Mouse (Mus musculus) kidney, postnatal 0 days (tissue): ENCODE data around the gene Moap1. TPM values are rescaled to one million over a fixed set of nuclear protein-coding genes. Genes with fewer than 3 reads are reported as not detected.

Source experiments
- ATAC-seq: fragments of 200-750 bp; cut with Nextera tagmentation; replicated peaks from 2 replicates; pipeline ENCODE4 v1.8.0; 2017; ENCODE audit warnings: low read depth, moderate number of reproducible peaks, moderate TSS enrichment, moderate library complexity; ENCODE audit not compliant: low FRiP score
- DNase-seq: peaks from one replicate; pipeline ENCODE4 v3.0.0-alpha.2; 2016; ENCODE audit warnings: low spot score
- H3K27ac ChIP-seq: fragments of 300-500 bp; sonication (generic); 2 replicates; pipeline ENCODE4 v1.5.1; 2014; ENCODE audit warnings: mild to moderate bottlenecking
- H3K27me3 ChIP-seq: fragments of 300-500 bp; sonication (generic); 2 replicates; pipeline ENCODE4 v1.6.1; 2014; ENCODE audit warnings: low read length, mixed read lengths; ENCODE audit not compliant: insufficient read depth
- H3K36me3 ChIP-seq: fragments of 300-500 bp; sonication (generic); 2 replicates; pipeline ENCODE4 v1.6.1; 2014; ENCODE audit warnings: low read length, mixed read lengths; ENCODE audit not compliant: insufficient read depth
- H3K4me1 ChIP-seq: fragments of 300-500 bp; sonication (generic); replicated peaks from 2 replicates; pipeline ENCODE4 v1.6.1; 2014; ENCODE audit warnings: antibody characterized with exemption, low read length, mixed read lengths; ENCODE audit not compliant: insufficient read depth
- H3K4me2 ChIP-seq: fragments of 300-500 bp; sonication (generic); 2 replicates; pipeline ENCODE4 v1.6.1; 2014; ENCODE audit warnings: mild to moderate bottlenecking, low read length, moderate library complexity, mixed read lengths
- H3K4me3 ChIP-seq: fragments of 300-500 bp; sonication (generic); replicated peaks from 2 replicates; pipeline ENCODE4 v1.5.1; 2014; ENCODE audit warnings: low read depth, low read length
- H3K9ac ChIP-seq: fragments of 300-500 bp; sonication (generic); 2 replicates; pipeline ENCODE4 v1.6.1; 2014; ENCODE audit warnings: low read depth, low read length
- H3K9me3 ChIP-seq: fragments of 300-500 bp; sonication (generic); replicated peaks from 2 replicates; pipeline ENCODE4 v1.6.1; 2016; ENCODE audit warnings: low read length, inconsistent platforms, mixed read lengths
- CTCF ChIP-seq: IDR thresholded peaks from 2 replicates; pipeline ENCODE4 v1.5.1; 2016; ENCODE audit warnings: antibody characterized with exemption, low read depth, mild to moderate bottlenecking, moderate library complexity
- WGBS: fragments of 180-500 bp; shearing (Covaris S2); extraction: QIAGEN DNeasy Blood & Tissue Kit; methylation state at CpG from one replicate; pipeline ENCODE4 v1.1.7; 2014; 5-methylcytosine and 5-hydroxymethylcytosine counted together
- polyA plus RNA-seq: library from polyadenylated mRNA; unstranded; fragments of >200 nt; fragmentation: Nextera tagmentation; extraction: Ambion mirVana; gene quantifications from 2 replicates; pipeline ENCODE4 v1.2.1, GENCODE M21; 2015

Moap1 gene
- polyA plus RNA-seq, 1 experiment from 2014 or later, result 13.8 TPM

GRCm38 (mm10) chr12:102709896-102710295, 33.6 kb downstream of the Moap1 start:
- no peak overlapping the region for H3K4me2 ChIP-seq
- no peaks in the 10 kb centered on the region for H3K9me3 ChIP-seq
- no peaks in the 10 kb centered on the region for H3K4me1 ChIP-seq
- H3K36me3 ChIP-seq, result no peaks in the 10 kb centered on the region
- H3K4me3 ChIP-seq, result no peak overlapping the region
- no peak for ATAC-seq
- H3K27me3 ChIP-seq, result no peaks in the 10 kb centered on the region
- WGBS, result 83% methylated on average over 5 of the region's 5 CpGs
- TF ChIP-seq CTCF, result no peak
- no peak overlapping the region for H3K9ac ChIP-seq
- no peak for DNase-seq
- H3K27ac ChIP-seq, result no peak overlapping the region

DNA sequence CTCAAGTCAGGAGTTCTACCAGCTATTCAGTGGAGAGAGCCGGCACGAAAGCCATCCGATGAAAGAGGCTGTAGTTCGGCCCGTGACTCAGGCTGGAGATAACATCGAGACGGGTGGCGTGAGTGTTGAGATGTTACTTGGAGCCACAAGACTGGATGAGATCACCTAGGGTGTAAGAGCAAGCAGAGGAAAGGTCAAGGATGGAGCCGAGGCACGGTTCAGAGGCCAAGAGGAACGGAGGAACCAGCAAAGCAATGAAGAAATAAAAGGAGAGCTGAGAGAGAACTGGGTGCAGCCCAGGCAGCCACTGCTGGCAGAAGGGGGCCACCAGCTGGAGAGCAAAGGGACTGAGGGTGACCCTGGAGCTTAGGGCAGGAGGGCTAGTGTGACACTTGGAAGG, 35.2 kb downstream of the Moap1 start:
- H3K9me3 ChIP-seq, result no peaks in the 10 kb centered on the region
- H3K9ac ChIP-seq, result no peak overlapping the region
- no peaks in the 10 kb centered on the region for H3K36me3 ChIP-seq
- no peak overlapping the region for H3K27ac ChIP-seq
- H3K4me1 ChIP-seq, result peaks cover 6% of the 10 kb centered on the region
- WGBS, result 53% methylated on average over 11 of the region's 11 CpGs
- no peak overlapping the region for H3K4me3 ChIP-seq
- 0 out of 2 replicates have a peak overlapping the region, but pooled peaks have one; percentile 3 for H3K4me2 ChIP-seq
- no peaks in the 10 kb centered on the region for H3K27me3 ChIP-seq
- ATAC-seq (no peak; the same call in 1 of the 2 replicates), DNase-seq (peak; percentile 61)
- peak; percentile 61 for TF ChIP-seq CTCF

GRCm38 (mm10) chr12:102706833-102707463, 36.5 kb downstream of the Moap1 start:
- no peaks in the 10 kb centered on the region for H3K36me3 ChIP-seq
- no peak overlapping the region for H3K9ac ChIP-seq
- no peak overlapping the region for H3K27ac ChIP-seq
- DNase-seq, result no peak
- no peak overlapping the region for H3K4me3 ChIP-seq
- TF ChIP-seq CTCF, result no peak
- no peak for ATAC-seq
- no peaks in the 10 kb centered on the region for H3K27me3 ChIP-seq
- WGBS, result 80% methylated on average over 10 of the region's 10 CpGs
- H3K4me2 ChIP-seq, result no peak overlapping the region
- no peaks in the 10 kb centered on the region for H3K9me3 ChIP-seq
- H3K4me1 ChIP-seq, result peaks cover 13% of the 10 kb centered on the region

- H3K4me3 ChIP-seq, result no peak overlapping the region
- H3K27me3 ChIP-seq, result no peaks in the 10 kb centered on the region
- H3K9ac ChIP-seq, result 0 out of 2 replicates have a peak overlapping the region, but pooled peaks have one; percentile 93
- no peak for TF ChIP-seq CTCF
- H3K4me1 ChIP-seq, result peaks cover 13% of the 10 kb centered on the region
- H3K36me3 ChIP-seq, result no peaks in the 10 kb centered on the region
- no peaks in the 10 kb centered on the region for H3K9me3 ChIP-seq
- peak overlapping the region; percentile 96; the same call in 1 of the 2 replicates for H3K4me2 ChIP-seq
- WGBS, result 65% methylated on average over 6 of the region's 6 CpGs
- H3K27ac ChIP-seq, result no peak overlapping the region
- ATAC-seq (no peak), DNase-seq (no peak)
Observed at GRCm38 (mm10) chr12:102705906-102706640, 37.4 kb downstream of the Moap1 start.

GRCm38 (mm10) chr12:102705216-102705871, 38.1 kb downstream of the Moap1 start:
- DNase-seq (peak; percentile 80), ATAC-seq (peak; percentile 74)
- Histone ChIP-seq H3K4me1 (peaks cover 13% of the 10 kb centered on the region), H3K4me2 (peak overlapping the region; percentile 96), H3K9me3 (no peaks in the 10 kb centered on the region), H3K36me3 (no peaks in the 10 kb centered on the region), H3K9ac (peak overlapping the region; percentile 93), H3K27ac (peak overlapping the region; percentile 95), H3K4me3 (peak overlapping the region; percentile 78), H3K27me3 (no peaks in the 10 kb centered on the region)
- peak; percentile 86 for TF ChIP-seq CTCF
- WGBS, result 2% methylated on average over 44 of the region's 45 CpGs

DNA sequence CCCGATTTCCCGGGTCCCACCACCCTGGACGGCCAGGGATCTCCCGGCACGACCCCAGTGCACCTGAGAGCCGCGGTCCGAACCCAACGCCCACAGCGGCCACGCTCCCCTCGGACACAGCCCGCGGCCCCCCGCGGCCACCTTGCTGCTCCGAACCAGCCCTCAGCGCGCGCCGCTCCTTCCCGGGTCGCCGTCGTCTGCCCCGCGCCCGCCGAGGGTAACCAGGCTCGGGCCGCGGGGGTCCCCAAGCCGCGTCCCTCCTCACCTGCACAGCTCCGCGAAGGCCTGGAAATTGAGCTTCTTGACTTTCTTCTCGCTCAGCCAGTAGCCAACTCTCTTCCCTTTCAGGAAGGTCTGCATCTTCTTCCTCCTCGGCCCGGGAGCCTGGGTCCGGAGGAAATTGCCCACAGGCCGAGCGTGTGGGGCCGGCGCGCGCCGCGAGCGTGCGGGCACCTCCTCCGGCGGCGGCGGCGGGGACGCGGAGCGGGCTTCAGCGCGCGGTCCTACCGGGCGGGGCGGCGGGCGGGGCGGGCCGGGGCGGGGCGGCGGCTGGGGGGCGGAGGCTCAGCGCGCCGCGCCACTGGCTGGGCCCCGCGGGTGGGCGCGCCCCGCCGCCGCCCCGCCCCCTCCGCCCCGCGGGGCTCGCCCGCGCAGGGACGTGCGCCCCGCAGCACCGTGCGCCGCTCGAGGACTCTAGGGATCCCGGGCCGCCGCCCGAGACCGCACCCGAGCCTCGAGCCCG, 38.8 kb downstream of the Moap1 start, which contains the start of gene Itpk1:
TSS of gene Itpk1 (minus strand) at position 474 of the 742 bp plus-strand sequence.
- Histone ChIP-seq H3K4me3 (peak within 1 kb of the TSS; percentile 78), H3K27ac (peak within 1 kb of the TSS; percentile 95), H3K9ac (peak within 1 kb of the TSS; percentile 93), H3K4me2 (peak within 1 kb of the TSS; percentile 96), H3K9me3 (no peaks in the 10 kb centered on the region), H3K36me3 (no peaks in the 10 kb centered on the region), H3K4me1 (peaks cover 13% of the 10 kb centered on the region), H3K27me3 (no peaks in the 10 kb centered on the region)
- WGBS, result under 1% methylated on average over 70 of the region's 105 CpGs
- no peak for TF ChIP-seq CTCF
- DNase-seq (peak; percentile 62), ATAC-seq (peak; percentile 90)
